Mouse (Mus musculus): ENCODE data around the gene Ralgps1.

The Ralgps1 gene

DNA sequence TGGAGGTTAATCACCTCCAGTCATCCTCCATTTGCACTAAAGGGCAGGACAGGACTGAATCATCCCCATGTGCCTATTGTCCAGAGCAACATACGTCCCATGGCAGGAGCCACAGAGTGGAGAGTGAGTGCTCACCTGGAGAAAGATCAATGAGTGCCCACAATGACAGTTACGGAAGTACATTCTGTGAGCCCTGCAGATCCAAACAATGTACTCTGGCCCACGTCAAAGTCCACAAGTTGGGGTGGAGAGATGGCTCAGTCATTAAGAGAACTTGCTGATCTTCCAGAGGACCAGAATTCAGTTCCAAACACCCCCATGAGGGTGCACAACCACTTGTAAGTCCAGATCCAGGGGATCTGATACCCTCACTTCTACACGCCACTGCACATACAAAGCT, 7.4 kb downstream of the Ralgps1 start:
- in situ Hi-C loops (cut with MboI; ENCODE audit: unreplicated experiment in 2 of 2): no loop called here

DNA sequence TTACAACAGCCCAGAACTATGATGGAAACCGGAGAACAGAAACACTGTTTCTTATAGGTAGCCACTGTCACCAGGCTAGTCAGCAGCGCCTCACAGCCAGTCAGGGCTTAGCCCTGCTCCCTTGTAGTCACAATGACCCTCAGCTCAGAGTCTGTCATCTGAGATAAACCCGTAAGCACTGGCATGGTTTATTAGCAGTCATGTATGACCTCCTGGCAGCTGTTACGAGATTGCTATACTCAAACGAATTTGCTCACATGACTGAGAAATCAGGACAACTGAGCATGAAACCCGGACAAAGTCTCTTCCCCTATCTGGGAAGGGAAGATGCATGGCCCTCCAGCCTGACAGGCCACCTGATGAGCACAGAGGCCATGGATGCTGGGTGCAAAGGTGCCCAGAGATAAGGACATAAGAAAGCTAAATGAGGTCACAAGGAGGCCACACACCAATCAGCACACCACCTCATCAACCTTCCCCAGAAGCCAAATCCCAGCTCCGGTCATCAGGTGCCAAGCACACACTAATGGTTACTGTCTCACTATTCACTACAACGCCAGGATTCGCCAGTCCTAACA, 10.1 kb downstream of the Ralgps1 start:
- in situ Hi-C loops (cut with MboI; ENCODE audit: unreplicated experiment in 2 of 2): no loop called here

GRCm38 (mm10) chr2:33360564-33360963, 10.7 kb downstream of the Ralgps1 start:
- in situ Hi-C loops (cut with MboI; ENCODE audit: unreplicated experiment in 2 of 2): no loop called here

DNA sequence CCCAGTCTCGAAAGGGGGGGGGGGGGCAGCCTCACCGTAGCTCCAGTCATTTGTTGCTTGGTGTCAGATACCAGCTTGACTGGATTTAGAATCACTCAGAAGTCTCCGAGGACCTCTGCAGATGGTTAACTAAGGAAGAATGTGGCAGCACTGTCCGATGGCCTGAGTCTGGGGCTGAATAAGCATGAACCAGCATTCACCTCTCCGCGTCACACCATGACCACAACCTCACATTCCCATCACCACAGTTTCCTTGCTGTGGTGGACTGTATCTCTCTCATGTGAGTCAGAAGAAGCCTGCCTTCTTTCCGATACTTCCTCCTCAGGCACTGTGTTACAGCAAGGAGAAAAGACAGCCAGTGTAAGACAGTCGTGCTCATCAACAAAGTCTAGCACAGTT, 12.1 kb downstream of the Ralgps1 start:
- in situ Hi-C loops (cut with MboI; ENCODE audit: unreplicated experiment in 2 of 2): loop anchor here in 1 of 2 experiments (10.0 kb wide), 1 partner anchor 364 kb away; no protein-coding TSS in a partner anchor

GRCm38 (mm10) chr2:33357250-33357838, 13.9 kb downstream of the Ralgps1 start:
- in situ Hi-C loops (cut with MboI; ENCODE audit: unreplicated experiment in 2 of 2): loop anchor here in 1 of 2 experiments (10.0 kb wide), 1 partner anchor 363 kb away; no protein-coding TSS in a partner anchor

DNA sequence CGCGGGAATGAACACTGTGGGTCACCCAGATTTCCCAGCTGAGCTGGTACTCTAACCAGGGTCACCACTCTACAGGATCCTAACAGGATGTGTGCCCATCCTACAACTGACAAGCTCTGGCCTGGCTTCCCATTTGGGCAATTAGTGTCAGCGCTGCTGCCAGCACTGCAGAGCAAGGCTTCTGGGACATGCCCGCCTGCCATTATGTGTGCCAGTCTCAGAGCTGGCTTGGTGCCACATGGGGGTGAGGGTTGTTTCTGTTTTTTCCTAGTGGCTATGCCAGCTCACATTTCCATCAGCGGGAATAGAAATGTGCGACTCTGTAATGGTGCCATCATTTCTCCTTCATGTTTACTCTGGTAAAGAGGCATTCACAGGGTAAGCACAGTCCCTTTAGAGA, 15.7 kb downstream of the Ralgps1 start:
- in situ Hi-C loops (cut with MboI; ENCODE audit: unreplicated experiment in 2 of 2): loop anchor here in 1 of 2 experiments (10.0 kb wide), 1 partner anchor 361 kb away; no protein-coding TSS in a partner anchor

- in situ Hi-C loops (cut with MboI; ENCODE audit: unreplicated experiment in 2 of 2): loop anchor here (5.0 to 10.0 kb wide), 5 partner anchors 44 to 416 kb away; partner anchors contain the start of gene Angptl2 (in 1 of the 2)
Measured at GRCm38 (mm10) chr2:33353432-33353831, 17.9 kb downstream of the Ralgps1 start.

DNA sequence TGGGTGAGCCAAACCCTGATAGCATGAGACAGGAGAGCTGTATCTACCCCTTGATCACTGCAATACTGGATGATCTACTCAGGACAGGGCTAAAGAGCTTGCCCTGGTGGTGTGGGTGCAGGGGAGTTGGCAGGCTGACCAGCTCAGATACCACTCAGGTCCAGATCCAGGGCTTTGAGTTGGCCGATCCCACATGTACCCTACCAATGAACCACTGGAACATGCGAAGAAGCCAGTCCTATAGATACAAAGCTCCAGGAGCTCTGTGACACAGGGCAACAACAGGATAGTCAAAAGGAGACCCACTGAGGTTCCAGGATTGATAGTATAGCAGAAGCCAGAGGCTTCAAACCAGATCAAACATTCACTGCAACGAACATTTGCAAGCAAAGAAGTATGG, 19.8 kb downstream of the Ralgps1 start:
- in situ Hi-C loops (cut with MboI; ENCODE audit: unreplicated experiment in 2 of 2): loop anchor here (5.0 to 10.0 kb wide), 5 partner anchors 46 to 414 kb away; partner anchors contain the start of gene Angptl2 (in 1 of the 2)

GRCm38 (mm10) chr2:33350921-33351320, 20.4 kb downstream of the Ralgps1 start:
- in situ Hi-C loops (cut with MboI; ENCODE audit: unreplicated experiment in 2 of 2): loop anchor here (5.0 to 10.0 kb wide), 5 partner anchors 46 to 414 kb away; partner anchors contain the start of gene Angptl2 (in 1 of the 2)

- in situ Hi-C loops (cut with MboI; ENCODE audit: unreplicated experiment in 2 of 2): loop anchor here in 1 of 2 experiments (5.0 to 10.0 kb wide), 3 partner anchors 135 to 412 kb away; partner anchors contain the start of gene Angptl2
Measured at GRCm38 (mm10) chr2:33349581-33349980, 21.7 kb downstream of the Ralgps1 start.

DNA sequence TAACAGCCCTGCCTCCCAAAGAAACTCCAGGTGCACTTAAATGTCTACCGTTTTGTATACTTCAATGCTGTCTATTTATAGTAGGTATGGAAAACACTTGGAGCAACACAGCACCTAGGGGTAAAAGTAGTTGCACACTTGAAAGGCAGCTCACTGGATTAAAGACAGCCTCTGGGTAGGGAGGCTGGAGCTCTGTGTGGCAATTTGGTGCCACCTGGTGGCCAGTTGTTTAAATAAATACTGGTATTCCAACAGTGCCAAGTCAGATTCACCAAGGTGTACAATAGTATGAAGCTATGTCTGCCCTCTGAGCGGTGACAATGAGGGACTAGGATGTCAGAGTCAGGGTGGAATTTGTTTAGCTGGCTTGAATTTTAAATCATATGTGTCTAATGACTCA, 22.2 kb downstream of the Ralgps1 start:
- in situ Hi-C loops (cut with MboI; ENCODE audit: unreplicated experiment in 2 of 2): loop anchor here in 1 of 2 experiments (5.0 to 10.0 kb wide), 3 partner anchors 134 to 412 kb away; partner anchors contain the start of gene Angptl2

DNA sequence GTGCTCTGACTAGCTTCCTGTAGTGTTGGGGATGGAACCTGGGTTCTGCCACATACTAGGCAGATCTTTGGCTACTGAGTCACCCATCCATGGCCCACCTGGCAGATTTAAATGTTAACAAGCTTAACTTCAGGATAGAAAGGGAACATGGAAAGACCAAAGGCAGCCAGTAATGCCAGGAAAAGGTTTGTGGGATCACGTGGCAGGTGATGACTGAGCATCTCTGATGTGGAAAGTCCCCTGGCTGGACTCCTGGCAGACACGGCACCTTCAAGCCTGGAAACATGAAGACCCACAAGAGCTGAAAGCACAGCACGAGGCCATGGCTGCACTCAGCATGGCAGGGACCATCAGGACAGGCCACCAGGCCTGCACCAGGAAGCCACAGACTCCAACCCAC, 23.0 kb downstream of the Ralgps1 start:
- in situ Hi-C loops (cut with MboI; ENCODE audit: unreplicated experiment in 2 of 2): loop anchor here in 1 of 2 experiments (5.0 to 10.0 kb wide), 3 partner anchors 133 to 411 kb away; partner anchors contain the start of gene Angptl2

- in situ Hi-C loops (cut with MboI; ENCODE audit: unreplicated experiment in 2 of 2): loop anchor here in 1 of 2 experiments (5.0 to 10.0 kb wide), 3 partner anchors 133 to 410 kb away; partner anchors contain the start of gene Angptl2
Measured at GRCm38 (mm10) chr2:33347607-33348006, 23.7 kb downstream of the Ralgps1 start.

GRCm38 (mm10) chr2:33346749-33347148, 24.5 kb downstream of the Ralgps1 start:
- in situ Hi-C loops (cut with MboI; ENCODE audit: unreplicated experiment in 2 of 2): loop anchor here in 1 of 2 experiments (5.0 to 10.0 kb wide), 3 partner anchors 132 to 409 kb away; partner anchors contain the start of gene Angptl2

- in situ Hi-C loops (cut with MboI; ENCODE audit: unreplicated experiment in 2 of 2): loop anchor here in 1 of 2 experiments (5.0 to 10.0 kb wide), 3 partner anchors 131 to 409 kb away; partner anchors contain the start of gene Angptl2
Measured at GRCm38 (mm10) chr2:33345956-33346355, 25.3 kb downstream of the Ralgps1 start.

DNA sequence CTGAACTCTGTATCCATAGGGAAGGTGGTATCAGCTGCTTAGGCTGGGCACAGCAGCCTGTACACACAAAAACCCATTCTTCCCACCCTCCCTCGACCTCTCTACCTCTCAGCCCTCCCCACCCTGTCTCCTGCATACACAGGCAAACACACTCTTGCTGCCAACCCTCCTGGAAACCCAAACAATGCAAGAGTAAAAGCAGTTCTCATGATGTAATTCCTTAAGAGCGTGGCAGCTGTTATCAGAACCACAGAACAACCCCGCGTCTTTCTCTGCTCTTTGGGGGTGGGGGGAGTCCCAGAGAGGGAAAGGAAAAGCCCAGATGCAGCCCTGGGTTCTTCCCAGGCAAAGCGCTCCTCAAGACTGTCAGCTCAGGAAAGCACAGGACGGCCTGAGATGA, 25.8 kb downstream of the Ralgps1 start:
- in situ Hi-C loops (cut with MboI; ENCODE audit: unreplicated experiment in 2 of 2): loop anchor here in 1 of 2 experiments (5.0 to 10.0 kb wide), 3 partner anchors 131 to 408 kb away; partner anchors contain the start of gene Angptl2

GRCm38 (mm10) chr2:33343413-33343812, 27.9 kb downstream of the Ralgps1 start:
- in situ Hi-C loops (cut with MboI; ENCODE audit: unreplicated experiment in 2 of 2): loop anchor here in 1 of 2 experiments (10.0 kb wide), 1 partner anchor 129 kb away; the partner anchor contains the start of gene Angptl2

- in situ Hi-C loops (cut with MboI; ENCODE audit: unreplicated experiment in 2 of 2): loop anchor here in 1 of 2 experiments (10.0 kb wide), 1 partner anchor 127 kb away; the partner anchor contains the start of gene Angptl2
Measured at GRCm38 (mm10) chr2:33342148-33342547, 29.1 kb downstream of the Ralgps1 start.

DNA sequence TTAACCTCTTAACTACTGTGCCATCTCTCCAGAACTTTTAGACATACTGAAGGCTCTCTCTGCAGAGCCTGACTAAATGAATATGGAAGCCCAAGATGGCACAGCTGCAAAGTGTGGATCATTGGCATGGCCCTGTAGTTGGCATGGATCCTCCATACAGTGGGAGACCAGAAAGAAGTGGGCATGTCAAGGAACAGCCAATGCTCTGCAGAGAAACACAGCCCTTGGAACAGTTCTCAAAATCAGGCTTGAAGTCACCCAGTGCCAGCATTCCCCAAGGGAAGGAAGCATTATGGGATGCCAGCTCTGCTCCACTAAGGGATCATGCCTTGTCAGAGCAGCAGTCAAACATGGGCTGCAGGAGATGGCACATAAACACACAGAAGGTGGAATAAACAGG, 35.5 kb downstream of the Ralgps1 start:
- in situ Hi-C loops (cut with MboI; ENCODE audit: unreplicated experiment in 2 of 2): no loop called here

- in situ Hi-C loops (cut with MboI; ENCODE audit: unreplicated experiment in 2 of 2): no loop called here
Measured at GRCm38 (mm10) chr2:33329622-33330021, 41.7 kb downstream of the Ralgps1 start.

DNA sequence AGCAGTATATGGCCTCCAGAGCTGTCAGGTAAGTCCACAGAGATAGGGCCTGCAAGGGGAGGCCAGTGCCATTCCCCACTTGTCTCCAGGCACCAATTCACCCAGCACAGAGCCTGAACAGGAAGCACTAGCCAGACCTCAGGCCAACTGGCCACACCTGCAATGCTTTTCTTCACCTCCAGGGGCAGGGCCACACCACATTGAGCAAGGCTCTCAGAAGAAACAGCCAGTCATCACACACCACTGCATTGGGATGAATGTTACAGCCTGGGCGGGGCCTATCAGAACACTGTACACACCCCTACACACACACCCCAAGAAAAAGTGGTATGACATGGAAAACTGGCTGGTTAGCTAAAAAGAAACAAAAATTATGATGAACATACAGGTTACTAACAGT, 42.3 kb downstream of the Ralgps1 start:
- in situ Hi-C loops (cut with MboI; ENCODE audit: unreplicated experiment in 2 of 2): no loop called here

All from v-Abl transformed pro-B cells (cell line).